Mouse (Mus musculus): ENCODE measurements at regions not wholly inside any gene's neighbourhood (a gene's known extent, or its start where the extent isn't known, plus 50 kb on each side); places are given as distances from the start of the nearest gene placed in this dataset.

GRCm38 (mm10) chr19:45288722-45289121, 53.1 kb upstream of the Lbx1 start:
- Histone ChIP-seq H3K27me3 (replicated peaks) (peaks cover 50% of the 10 kb centered on the region), H3K36me3 (replicated peaks; ENCODE audit: low read length) (no peaks in the 10 kb centered on the region), H3K4me3 (replicated peaks) (no peak overlapping the region), H3K4me1 (no peaks in the 10 kb centered on the region), H3K9me3 (no peaks in the 10 kb centered on the region)
- no peak for TF ChIP-seq GATA1 (IDR thresholded peaks at IDR 0.05; ENCODE audit: borderline replicate concordance, low read length)
- TF ChIP-seq FLI1 (IDR thresholded peaks at IDR 0.05; ENCODE audit: low read length): no peak

GRCm38 (mm10) chr19:45297812-45298211, 62.2 kb upstream of the Lbx1 start:
- no peaks in the 10 kb centered on the region for H3K9me3 ChIP-seq
- no peak overlapping the region for H3K4me3 ChIP-seq (replicated peaks)
- no peaks in the 10 kb centered on the region for H3K36me3 ChIP-seq (replicated peaks; ENCODE audit: low read length)
- H3K27me3 ChIP-seq (replicated peaks): peaks cover 96% of the 10 kb centered on the region
- TF ChIP-seq FLI1 (IDR thresholded peaks at IDR 0.05; ENCODE audit: low read length) (no peak), GATA1 (IDR thresholded peaks at IDR 0.05; ENCODE audit: borderline replicate concordance, low read length) (no peak)
- peaks cover 23% of the 10 kb centered on the region for H3K4me1 ChIP-seq

GRCm38 (mm10) chr19:45299341-45299740, 63.7 kb upstream of the Lbx1 start:
- peaks cover 23% of the 10 kb centered on the region for H3K4me1 ChIP-seq
- TF ChIP-seq FLI1 (IDR thresholded peaks at IDR 0.05; ENCODE audit: low read length): no peak
- no peak for TF ChIP-seq GATA1 (IDR thresholded peaks at IDR 0.05; ENCODE audit: borderline replicate concordance, low read length)
- H3K36me3 ChIP-seq (replicated peaks; ENCODE audit: low read length): no peaks in the 10 kb centered on the region
- H3K4me3 ChIP-seq (replicated peaks): no peak overlapping the region
- no peaks in the 10 kb centered on the region for H3K9me3 ChIP-seq
- H3K27me3 ChIP-seq (replicated peaks): peaks cover 96% of the 10 kb centered on the region

GRCm38 (mm10) chr19:45299768-45300167, 63.8 kb upstream of the Btrc start:
- H3K4me1 ChIP-seq: peaks cover 23% of the 10 kb centered on the region
- TF ChIP-seq FLI1 (IDR thresholded peaks at IDR 0.05; ENCODE audit: low read length) (no peak), GATA1 (IDR thresholded peaks at IDR 0.05; ENCODE audit: borderline replicate concordance, low read length) (no peak)
- no peaks in the 10 kb centered on the region for H3K9me3 ChIP-seq
- no peak overlapping the region for H3K4me3 ChIP-seq (replicated peaks)
- H3K36me3 ChIP-seq (replicated peaks; ENCODE audit: low read length): no peaks in the 10 kb centered on the region
- H3K27me3 ChIP-seq (replicated peaks): peaks cover 97% of the 10 kb centered on the region

GRCm38 (mm10) chr19:45300691-45301431, 62.7 kb upstream of the Btrc start:
- H3K4me3 ChIP-seq (replicated peaks): peak overlapping the region; percentile 87
- peaks cover 23% of the 10 kb centered on the region for H3K4me1 ChIP-seq
- no peaks in the 10 kb centered on the region for H3K9me3 ChIP-seq
- TF ChIP-seq GATA1 (IDR thresholded peaks at IDR 0.05; ENCODE audit: borderline replicate concordance, low read length): no peak
- no peak for TF ChIP-seq FLI1 (IDR thresholded peaks at IDR 0.05; ENCODE audit: low read length)
- no peaks in the 10 kb centered on the region for H3K36me3 ChIP-seq (replicated peaks; ENCODE audit: low read length)
- H3K27me3 ChIP-seq (replicated peaks): peaks cover 94% of the 10 kb centered on the region

GRCm38 (mm10) chr19:45301432-45301732, 62.2 kb upstream of the Btrc start:
- Histone ChIP-seq H3K27me3 (replicated peaks) (peaks cover 94% of the 10 kb centered on the region), H3K9me3 (no peaks in the 10 kb centered on the region), H3K4me1 (peaks cover 23% of the 10 kb centered on the region), H3K4me3 (replicated peaks) (peak overlapping the region; percentile 87), H3K36me3 (replicated peaks; ENCODE audit: low read length) (no peaks in the 10 kb centered on the region)
- TF ChIP-seq FLI1 (IDR thresholded peaks at IDR 0.05; ENCODE audit: low read length) (no peak), GATA1 (IDR thresholded peaks at IDR 0.05; ENCODE audit: borderline replicate concordance, low read length) (no peak)

GRCm38 (mm10) chr19:45301733-45302547, 61.6 kb upstream of the Btrc start:
- H3K4me3 ChIP-seq (replicated peaks): peak overlapping the region; percentile 87
- no peaks in the 10 kb centered on the region for H3K36me3 ChIP-seq (replicated peaks; ENCODE audit: low read length)
- H3K9me3 ChIP-seq: no peaks in the 10 kb centered on the region
- H3K27me3 ChIP-seq (replicated peaks): peaks cover 94% of the 10 kb centered on the region
- peaks cover 23% of the 10 kb centered on the region for H3K4me1 ChIP-seq
- no peak for TF ChIP-seq GATA1 (IDR thresholded peaks at IDR 0.05; ENCODE audit: borderline replicate concordance, low read length)
- no peak for TF ChIP-seq FLI1 (IDR thresholded peaks at IDR 0.05; ENCODE audit: low read length)

- Histone ChIP-seq H3K9me3 (no peaks in the 10 kb centered on the region), H3K36me3 (replicated peaks; ENCODE audit: low read length) (no peaks in the 10 kb centered on the region), H3K4me3 (replicated peaks) (peak overlapping the region; percentile 87), H3K4me1 (peaks cover 29% of the 10 kb centered on the region), H3K27me3 (replicated peaks) (peaks cover 94% of the 10 kb centered on the region)
- TF ChIP-seq GATA1 (IDR thresholded peaks at IDR 0.05; ENCODE audit: borderline replicate concordance, low read length): no peak
- TF ChIP-seq FLI1 (IDR thresholded peaks at IDR 0.05; ENCODE audit: low read length): no peak
Measured at GRCm38 (mm10) chr19:45302548-45303241, 60.8 kb upstream of the Btrc start.

GRCm38 (mm10) chr19:45304538-45304937, 59.0 kb upstream of the Btrc start:
- no peaks in the 10 kb centered on the region for H3K9me3 ChIP-seq
- no peaks in the 10 kb centered on the region for H3K36me3 ChIP-seq (replicated peaks; ENCODE audit: low read length)
- H3K4me3 ChIP-seq (replicated peaks): no peak overlapping the region
- TF ChIP-seq GATA1 (IDR thresholded peaks at IDR 0.05; ENCODE audit: borderline replicate concordance, low read length): no peak
- TF ChIP-seq FLI1 (IDR thresholded peaks at IDR 0.05; ENCODE audit: low read length): no peak
- peaks cover 90% of the 10 kb centered on the region for H3K27me3 ChIP-seq (replicated peaks)
- H3K4me1 ChIP-seq: peaks cover 42% of the 10 kb centered on the region

All from megakaryocyte, embryonic 14.5 days (primary cell).